In the genomic region with DNA sequence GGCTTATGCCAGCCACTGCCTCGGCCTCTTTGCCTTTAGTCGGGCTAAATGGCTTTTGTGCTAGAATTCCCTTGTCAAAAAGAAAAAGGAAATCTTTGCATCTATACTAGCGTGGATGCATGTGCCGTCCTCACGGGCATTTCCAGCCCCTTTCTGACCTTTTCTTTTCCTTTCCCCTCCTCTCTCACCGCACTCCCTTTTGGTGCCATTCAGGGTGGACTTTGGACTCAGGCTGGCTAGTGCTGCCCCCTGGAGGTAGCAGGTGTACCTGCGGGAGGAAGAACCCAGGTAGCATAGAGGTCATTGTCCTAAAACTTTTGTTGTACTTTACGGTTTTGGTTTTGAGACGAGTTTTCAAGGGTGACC, we compare ENCODE assay signal across 8 mouse cellular contexts. TPM values are rescaled to one million over a fixed set of nuclear protein-coding genes. Genes with fewer than 3 reads are reported as not detected.
A peak's percentile ranks its signal among the peaks of the same experiment; 100 is the strongest.
DNase-seq lines count a peak whose midpoint lies in the region; ATAC-seq lines count a peak whose summit lies in the region.

No protein-coding gene starts in this region.

- intact Hi-C loops in left cerebral cortex, postnatal 25 days (cut with DNase I) = loop anchor here (1.0 to 2.0 kb wide), 2 partner anchors 14 to 129 kb away; no protein-coding TSS in a partner anchor

- peak; percentile 75 for DNase-seq in T-cell, adult 2 months (ENCODE audit: low spot score)
- DNase-seq in cerebellum, postnatal 4 days (ENCODE audit: low spot score in 2 of 2) = peak; percentile 47 to 79
- peak; percentile 80 for DNase-seq in gastrocnemius, postnatal 10 days
- peak; percentile 92 for DNase-seq in induced T-regulatory cell, adult 2 months (ENCODE audit: low read depth)
- peak; percentile 71 to 73 for DNase-seq in left cerebral cortex, postnatal 25 days (ENCODE audit: low spot score in 2 of 2)
- peak; percentile 32 to 43 for DNase-seq in right cerebral cortex, postnatal 36 days (ENCODE audit: low spot score in 2 of 2)
- DNase-seq in urinary bladder, postnatal 4 days (ENCODE audit: low spot score in 2 of 2) = peak; percentile 65 to 81

- ATAC-seq in megakaryocyte-erythroid progenitor cell, adult 5-6 weeks (replicated peaks; ENCODE audit: low FRiP score, low TSS enrichment, poor library complexity, severe bottlenecking) = peak; percentile 80

RNA-seq across cellular contexts. Expression of a gene that starts 21.5 kb away (rescaled TPM):
- total RNA-seq in gastrocnemius, postnatal 10 days (2021) = 10 to 100 TPM; 23.4 to 30.9 TPM
- total RNA-seq in left cerebral cortex, postnatal 25 days (2021) = 10 to 100 TPM; 54.6 to 60.6 TPM
- total RNA-seq in megakaryocyte-erythroid progenitor cell, adult 5-6 weeks (2014; fragmentation: Nextera tagmentation) = 64.2 and 81.5 TPM in 2 replicates
- 21.1 and 40.5 TPM in 2 replicates for total RNA-seq in megakaryocyte-erythroid progenitor cell, adult 5-6 weeks (2017)

RNA-seq across cellular contexts. Expression of a gene that starts 46.0 kb away (rescaled TPM):
- total RNA-seq in gastrocnemius, postnatal 10 days (2021) = 1 to 10 TPM; 3.8 to 6.6 TPM
- total RNA-seq in left cerebral cortex, postnatal 25 days (2021) = 1 to 10 TPM in 1 of 2 experiments, under 1 TPM in 1; 0.96 to 1.6 TPM
- not detected in 2 replicates for total RNA-seq in megakaryocyte-erythroid progenitor cell, adult 5-6 weeks (2014; fragmentation: Nextera tagmentation)
- not detected in 2 replicates for total RNA-seq in megakaryocyte-erythroid progenitor cell, adult 5-6 weeks (2017)

RNA-seq across cellular contexts. Expression of a gene that starts 58.6 kb away (rescaled TPM):
- 1 to 10 TPM; 1.7 to 2.2 TPM for total RNA-seq in gastrocnemius, postnatal 10 days (2021)
- under 1 TPM; 0.85 TPM for total RNA-seq in left cerebral cortex, postnatal 25 days (2021)
- 0.37 TPM in 1 of 2 replicates, not detected in the other for total RNA-seq in megakaryocyte-erythroid progenitor cell, adult 5-6 weeks (2014; fragmentation: Nextera tagmentation)
- 0.52 and 0.57 TPM in 2 replicates for total RNA-seq in megakaryocyte-erythroid progenitor cell, adult 5-6 weeks (2017)

Comparison
In these comparisons a context has a peak if more than half of its experiments do, and no peak if none do; other contexts are left out.
1. Peak in every context shown above with its lines: DNase-seq and ATAC-seq.
2. DNase-seq: peak in every context shown above with its lines; median percentile 92 in induced T-regulatory cell, adult 2 months; 80 in gastrocnemius, postnatal 10 days; 75 in T-cell, adult 2 months; 73 in urinary bladder, postnatal 4 days; 72 in left cerebral cortex, postnatal 25 days; 63 in cerebellum, postnatal 4 days; 38 in right cerebral cortex, postnatal 36 days.